Mouse (Mus musculus): ENCODE data around the gene Tsc22d1. TPM values are rescaled to one million over a fixed set of nuclear protein-coding genes. Genes with fewer than 3 reads are reported as not detected.

Gene Tsc22d1
- polyA plus RNA-seq, 1 experiment from 2014 or later, result 323 TPM

Other genes starting within 250 kb of the Tsc22d1 start
- 18.5 and 18.8 TPM in 2 replicates for gene Serp2, start 141.9 kb downstream of the Tsc22d1 start, polyA plus RNA-seq (2016; fragmentation: Nextera tagmentation; extraction: Ambion mirVana)

Data from heart, embryonic 12.5 days (tissue).